Mouse (Mus musculus): ENCODE measurements at regions not wholly inside any gene's neighbourhood (a gene's known extent, or its start where the extent isn't known, plus 50 kb on each side); places are given as distances from the start of the nearest gene placed in this dataset.

DNA sequence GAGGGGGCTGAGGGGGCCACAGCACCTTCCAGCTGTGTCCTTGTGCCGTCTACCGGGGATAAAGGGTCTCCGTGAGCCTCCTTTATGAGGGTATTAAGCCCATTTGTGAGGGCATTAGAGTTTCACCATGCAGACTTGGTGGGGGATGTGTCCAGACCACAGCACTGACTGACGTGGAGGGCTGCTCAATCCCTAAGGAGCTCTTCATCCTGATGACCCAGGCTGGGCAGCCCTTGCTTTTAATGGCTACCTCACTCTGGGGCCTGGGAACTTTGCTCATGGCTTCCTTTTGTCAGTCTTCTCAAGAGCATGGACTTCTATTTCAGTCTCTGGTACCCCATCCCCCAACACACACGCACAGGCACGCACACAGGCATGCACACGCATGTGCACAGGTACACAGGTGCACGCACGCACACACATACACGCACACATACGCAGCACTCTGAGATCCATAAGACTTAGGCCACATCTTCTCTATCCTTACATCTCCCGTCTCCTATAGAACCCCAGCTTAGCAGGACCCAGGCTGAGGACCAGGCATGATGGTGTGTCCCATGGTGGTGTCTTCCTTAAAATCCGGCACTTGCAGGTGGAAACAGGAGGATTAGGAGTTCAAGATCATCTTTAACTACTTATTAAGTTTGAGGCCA, 97.1 kb upstream of the Thy1 start:
- H3K27ac ChIP-seq (ENCODE audit: low read depth): no peak overlapping the region
- ATAC-seq (no peak), DNase-seq (no peak)
- H3K4me1 ChIP-seq (ENCODE audit: insufficient read depth): peaks cover 3% of the 10 kb centered on the region; the same call in 1 of the 2 replicates
- H3K4me3 ChIP-seq (ENCODE audit: low read depth, low read length): no peak overlapping the region
- H3K9me3 ChIP-seq (ENCODE audit: low read length): no peaks in the 10 kb centered on the region
- no peak overlapping the region for H3K4me2 ChIP-seq (ENCODE audit: low read depth, low read length)
- 76% methylated on average over 13 of the region's 13 CpGs for WGBS (ENCODE audit: insufficient replicate concordance)
- no peaks in the 10 kb centered on the region for H3K36me3 ChIP-seq (replicated peaks; ENCODE audit: insufficient read depth, low read length)
- H3K9ac ChIP-seq (replicated peaks): no peak overlapping the region
- TF ChIP-seq CTCF (IDR thresholded peaks at IDR 0.05; ENCODE audit: low read depth): no peak
- TF ChIP-seq EP300 (IDR thresholded peaks at IDR 0.05; ENCODE audit: low read depth): no peak
- H3K27me3 ChIP-seq (ENCODE audit: insufficient read depth, low read length): no peaks in the 10 kb centered on the region

DNA sequence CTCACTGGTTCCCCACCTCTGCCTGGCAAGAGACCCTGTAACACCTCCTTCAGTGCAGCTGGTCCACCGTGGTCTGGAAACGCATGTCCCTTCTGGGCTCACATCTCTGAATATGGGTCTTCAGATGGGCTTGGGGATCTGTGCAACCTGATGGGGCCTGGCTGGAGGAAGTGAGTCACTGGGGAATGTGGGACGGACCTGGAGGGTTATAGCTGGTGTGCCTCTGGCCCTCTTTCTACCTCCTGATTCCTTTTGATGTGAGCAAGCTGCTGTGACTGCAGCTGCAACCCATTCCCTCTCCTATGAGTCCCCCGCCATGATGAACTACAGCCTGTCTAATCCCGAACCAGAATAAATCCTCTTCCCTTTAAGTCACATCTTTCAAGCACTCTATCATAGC, 96.1 kb upstream of the Thy1 start:
- H3K4me1 ChIP-seq (ENCODE audit: insufficient read depth): peaks cover 3% of the 10 kb centered on the region; the same call in 1 of the 2 replicates
- no peaks in the 10 kb centered on the region for H3K27me3 ChIP-seq (ENCODE audit: insufficient read depth, low read length)
- no peaks in the 10 kb centered on the region for H3K9me3 ChIP-seq (ENCODE audit: low read length)
- DNase-seq: no peak
- no peaks in the 10 kb centered on the region for H3K36me3 ChIP-seq (replicated peaks; ENCODE audit: insufficient read depth, low read length)
- H3K4me2 ChIP-seq (ENCODE audit: low read depth, low read length): no peak overlapping the region
- no peak overlapping the region for H3K27ac ChIP-seq (ENCODE audit: low read depth)
- WGBS (ENCODE audit: insufficient replicate concordance): 66% methylated on average over 5 of the region's 5 CpGs
- no peak for TF ChIP-seq CTCF (IDR thresholded peaks at IDR 0.05; ENCODE audit: low read depth)
- no peak for TF ChIP-seq EP300 (IDR thresholded peaks at IDR 0.05; ENCODE audit: low read depth)
- H3K9ac ChIP-seq (replicated peaks): no peak overlapping the region
- ATAC-seq: no peak
- no peak overlapping the region for H3K4me3 ChIP-seq (ENCODE audit: low read depth, low read length)

DNA sequence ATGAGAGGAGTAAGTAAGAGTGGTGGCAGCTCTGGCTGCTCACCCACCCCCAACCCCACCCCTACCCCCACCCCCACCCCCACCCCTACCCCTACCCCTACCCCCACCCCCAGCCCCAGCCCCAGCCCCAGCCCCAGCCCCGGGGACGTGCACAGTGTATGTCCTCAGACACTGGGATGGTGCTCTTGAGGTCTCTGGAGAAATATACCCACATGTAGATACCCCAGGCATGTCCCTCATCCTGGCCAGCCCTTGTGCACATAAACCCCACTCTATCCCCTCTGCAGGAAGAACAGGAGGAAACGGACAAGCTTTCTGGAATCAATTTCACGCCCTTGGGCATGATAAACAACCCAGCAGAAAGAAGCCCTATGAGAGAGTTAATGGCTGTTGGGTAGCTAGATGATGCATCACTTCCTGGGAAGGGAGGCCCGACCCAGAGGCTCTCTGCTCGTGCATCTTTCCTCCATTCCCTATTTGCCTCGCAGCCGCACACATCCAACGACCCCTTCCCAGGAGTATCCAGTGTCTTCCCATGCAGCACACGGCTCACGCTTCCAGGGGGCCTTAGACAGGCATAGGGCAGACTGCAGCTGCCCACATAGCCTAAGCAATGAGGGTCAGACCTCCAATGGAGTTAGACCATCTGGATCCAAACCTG, 95.6 kb upstream of the Thy1 start:
- ATAC-seq: no peak
- Histone ChIP-seq H3K4me2 (ENCODE audit: low read depth, low read length) (no peak overlapping the region), H3K9me3 (ENCODE audit: low read length) (no peaks in the 10 kb centered on the region), H3K27me3 (ENCODE audit: insufficient read depth, low read length) (no peaks in the 10 kb centered on the region), H3K4me3 (ENCODE audit: low read depth, low read length) (no peak overlapping the region), H3K4me1 (ENCODE audit: insufficient read depth) (peaks cover 3% of the 10 kb centered on the region; the same call in 1 of the 2 replicates), H3K36me3 (replicated peaks; ENCODE audit: insufficient read depth, low read length) (no peaks in the 10 kb centered on the region), H3K27ac (ENCODE audit: low read depth) (no peak overlapping the region), H3K9ac (replicated peaks) (no peak overlapping the region)
- 52% methylated on average over 11 of the region's 11 CpGs for WGBS (ENCODE audit: insufficient replicate concordance)
- DNase-seq: no peak
- TF ChIP-seq EP300 (IDR thresholded peaks at IDR 0.05; ENCODE audit: low read depth): no peak
- TF ChIP-seq CTCF (IDR thresholded peaks at IDR 0.05; ENCODE audit: low read depth): no peak

GRCm38 (mm10) chr9:43953128-43953527, 90.1 kb upstream of the Thy1 start:
- Histone ChIP-seq H3K27me3 (ENCODE audit: insufficient read depth, low read length) (no peaks in the 10 kb centered on the region), H3K9ac (replicated peaks) (no peak overlapping the region), H3K4me3 (ENCODE audit: low read depth, low read length) (no peak overlapping the region), H3K4me1 (ENCODE audit: insufficient read depth) (no peaks in the 10 kb centered on the region), H3K9me3 (ENCODE audit: low read length) (no peaks in the 10 kb centered on the region), H3K4me2 (ENCODE audit: low read depth, low read length) (no peak overlapping the region), H3K27ac (ENCODE audit: low read depth) (no peak overlapping the region), H3K36me3 (replicated peaks; ENCODE audit: insufficient read depth, low read length) (no peaks in the 10 kb centered on the region)
- no peak for DNase-seq
- WGBS (ENCODE audit: insufficient replicate concordance): 26% methylated on average over 7 of the region's 7 CpGs
- ATAC-seq: no peak
- TF ChIP-seq EP300 (IDR thresholded peaks at IDR 0.05; ENCODE audit: low read depth) (no peak), CTCF (IDR thresholded peaks at IDR 0.05; ENCODE audit: low read depth) (peak; percentile 33; the same call in 1 of the 2 replicates)

DNA sequence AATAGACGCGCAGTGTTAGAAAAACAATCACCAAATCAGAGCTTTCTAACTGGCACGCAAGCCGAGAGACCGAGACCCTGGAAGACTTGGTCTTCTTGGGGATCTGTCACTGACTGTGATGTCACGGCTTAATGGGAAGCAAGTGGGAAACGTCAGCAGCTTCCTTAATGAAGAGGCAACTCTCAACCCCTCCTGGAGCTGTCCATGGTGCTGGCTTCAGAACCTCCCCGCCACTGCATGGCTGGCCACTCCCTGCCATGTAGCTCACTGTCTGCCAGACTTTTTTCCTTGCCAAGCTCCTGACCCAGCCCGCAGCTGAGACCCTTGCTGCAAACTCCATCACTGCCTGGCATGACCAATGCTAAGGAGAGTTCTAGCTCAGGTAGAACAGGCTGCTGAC, 83.6 kb upstream of the Thy1 start:
- Histone ChIP-seq H3K4me3 (ENCODE audit: low read depth, low read length) (no peak overlapping the region), H3K27ac (ENCODE audit: low read depth) (no peak overlapping the region), H3K9me3 (ENCODE audit: low read length) (no peaks in the 10 kb centered on the region), H3K27me3 (ENCODE audit: insufficient read depth, low read length) (no peaks in the 10 kb centered on the region), H3K4me1 (ENCODE audit: insufficient read depth) (no peaks in the 10 kb centered on the region), H3K9ac (replicated peaks) (no peak overlapping the region), H3K36me3 (replicated peaks; ENCODE audit: insufficient read depth, low read length) (no peaks in the 10 kb centered on the region), H3K4me2 (ENCODE audit: low read depth, low read length) (no peak overlapping the region)
- ATAC-seq (no peak), DNase-seq (peak; percentile 68)
- 29% methylated on average over 9 of the region's 9 CpGs for WGBS (ENCODE audit: insufficient replicate concordance)
- TF ChIP-seq CTCF (IDR thresholded peaks at IDR 0.05; ENCODE audit: low read depth) (no peak), EP300 (IDR thresholded peaks at IDR 0.05; ENCODE audit: low read depth) (no peak)

- no peak for DNase-seq
- Histone ChIP-seq H3K27me3 (ENCODE audit: insufficient read depth, low read length) (no peaks in the 10 kb centered on the region), H3K9ac (replicated peaks) (no peak overlapping the region), H3K4me1 (ENCODE audit: insufficient read depth) (no peaks in the 10 kb centered on the region), H3K36me3 (replicated peaks; ENCODE audit: insufficient read depth, low read length) (no peaks in the 10 kb centered on the region), H3K9me3 (ENCODE audit: low read length) (no peaks in the 10 kb centered on the region), H3K4me2 (ENCODE audit: low read depth, low read length) (no peak overlapping the region), H3K27ac (ENCODE audit: low read depth) (no peak overlapping the region), H3K4me3 (ENCODE audit: low read depth, low read length) (no peak overlapping the region)
- TF ChIP-seq CTCF (IDR thresholded peaks at IDR 0.05; ENCODE audit: low read depth): no peak
- TF ChIP-seq EP300 (IDR thresholded peaks at IDR 0.05; ENCODE audit: low read depth): no peak
- 61% methylated on average over 12 of the region's 12 CpGs for WGBS (ENCODE audit: insufficient replicate concordance)
- no peak for ATAC-seq
Measured at GRCm38 (mm10) chr9:43961431-43961830, 81.8 kb upstream of the Thy1 start.
